Mouse (Mus musculus) heart, embryonic 13.5 days (tissue): ENCODE data around the gene Ralgapa1. TPM values are rescaled to one million over a fixed set of nuclear protein-coding genes. Genes with fewer than 3 reads are reported as not detected.

ENCODE experiments used
- ATAC-seq: fragments of 200-750 bp; cut with Nextera tagmentation; 2 replicates; pipeline ENCODE4 v1.8.0; 2017; ENCODE audit warnings: moderate TSS enrichment; ENCODE audit not compliant: insufficient number of reproducible peaks, low FRiP score, low TSS enrichment; ENCODE audit errors: extremely low read depth
- H3K27ac ChIP-seq: fragments of 300-500 bp; sonication (generic); replicated peaks from 2 replicates; pipeline ENCODE4 v1.5.1; 2015; ENCODE audit warnings: moderate library complexity, mild to moderate bottlenecking, inconsistent platforms
- H3K27me3 ChIP-seq: fragments of 300-500 bp; sonication (generic); replicated peaks from 2 replicates; pipeline ENCODE4 v1.6.1; 2015; ENCODE audit warnings: mild to moderate bottlenecking, inconsistent platforms
- H3K36me3 ChIP-seq: fragments of 300-500 bp; sonication (generic); 2 replicates; pipeline ENCODE4 v1.6.1; 2015; ENCODE audit warnings: mild to moderate bottlenecking, inconsistent platforms
- H3K4me1 ChIP-seq: fragments of 300-500 bp; sonication (generic); 2 replicates; pipeline ENCODE4 v1.6.1; 2015; ENCODE audit warnings: inconsistent platforms
- H3K4me2 ChIP-seq: fragments of 300-500 bp; sonication (generic); 2 replicates; pipeline ENCODE4 v1.6.1; 2015; ENCODE audit warnings: inconsistent platforms, mild to moderate bottlenecking, moderate library complexity
- H3K4me3 ChIP-seq: fragments of 300-500 bp; sonication (generic); 2 replicates; pipeline ENCODE4 v1.5.1; 2015; ENCODE audit warnings: moderate library complexity, mild to moderate bottlenecking, inconsistent platforms
- H3K9ac ChIP-seq: fragments of 300-500 bp; sonication (generic); 2 replicates; pipeline ENCODE4 v1.6.1; 2015; ENCODE audit warnings: inconsistent platforms, mild to moderate bottlenecking, moderate library complexity
- H3K9me3 ChIP-seq: fragments of 300-500 bp; sonication (generic); 2 replicates; pipeline ENCODE4 v1.6.1; 2016; ENCODE audit warnings: inconsistent platforms
- WGBS: fragments of 180-500 bp; shearing (Covaris S2); methylation state at CpG from one replicate; pipeline ENCODE4 v1.1.7; 2015; ENCODE audit warnings: mixed read lengths; 5-methylcytosine and 5-hydroxymethylcytosine counted together
- polyA plus RNA-seq: library from polyadenylated mRNA; unstranded; fragments of >200 nt; fragmentation: Nextera tagmentation; extraction: Ambion mirVana; gene quantifications from 2 replicates; pipeline ENCODE4 v1.2.1, GENCODE M21; 2015

The Ralgapa1 gene
- polyA plus RNA-seq: 12.3 and 13.0 TPM in 2 replicates

DNA sequence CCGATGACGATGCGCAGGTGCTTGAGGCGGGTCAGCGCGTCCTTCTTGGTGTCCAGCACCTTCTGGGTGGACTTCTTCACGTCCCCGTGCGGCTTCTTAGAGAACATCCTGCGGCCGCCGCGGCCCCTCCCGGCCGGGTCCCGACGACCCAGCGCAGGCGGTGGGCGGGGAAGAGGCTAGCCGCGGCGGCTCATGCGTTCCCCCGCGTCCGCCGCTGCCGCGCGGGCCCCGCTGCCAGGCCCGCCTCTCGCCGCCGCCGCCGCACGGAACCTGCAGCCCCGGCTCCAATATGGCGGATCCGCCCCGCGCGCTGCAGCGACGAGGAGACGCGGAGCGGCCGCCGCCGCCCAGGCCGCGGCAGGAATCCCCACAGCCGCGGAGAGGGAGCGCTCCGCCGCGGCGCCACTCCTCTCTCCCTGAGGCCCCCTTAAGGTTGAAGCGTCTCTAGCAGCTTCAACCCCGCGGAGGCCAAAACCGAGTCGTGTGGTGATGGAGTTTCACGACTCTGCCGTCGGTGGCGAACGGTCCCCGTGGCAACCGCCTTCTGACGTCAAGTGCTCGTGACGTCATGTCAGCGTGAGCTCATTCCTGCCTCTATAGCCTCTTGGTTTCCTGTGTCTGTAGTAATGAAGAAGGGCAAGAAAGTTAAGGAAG, at the start of gene Ralgapa1:
Ralgapa1 (minus strand) TSS at position 507 of the 654 bp plus-strand sequence.
- Histone ChIP-seq H3K4me3 (peak within 1 kb of the TSS; percentile 95), H3K27ac (peak within 1 kb of the TSS; percentile 98), H3K9ac (peak within 1 kb of the TSS; percentile 95), H3K4me2 (peak within 1 kb of the TSS; percentile 80), H3K4me1 (peaks cover 22% of the 10 kb centered on the region), H3K36me3 (no peaks in the 10 kb centered on the region), H3K27me3 (no peaks in the 10 kb centered on the region), H3K9me3 (no peaks in the 10 kb centered on the region)
- WGBS: under 1% methylated on average over 76 of the region's 78 CpGs
- peak; percentile 85 for ATAC-seq

DNA sequence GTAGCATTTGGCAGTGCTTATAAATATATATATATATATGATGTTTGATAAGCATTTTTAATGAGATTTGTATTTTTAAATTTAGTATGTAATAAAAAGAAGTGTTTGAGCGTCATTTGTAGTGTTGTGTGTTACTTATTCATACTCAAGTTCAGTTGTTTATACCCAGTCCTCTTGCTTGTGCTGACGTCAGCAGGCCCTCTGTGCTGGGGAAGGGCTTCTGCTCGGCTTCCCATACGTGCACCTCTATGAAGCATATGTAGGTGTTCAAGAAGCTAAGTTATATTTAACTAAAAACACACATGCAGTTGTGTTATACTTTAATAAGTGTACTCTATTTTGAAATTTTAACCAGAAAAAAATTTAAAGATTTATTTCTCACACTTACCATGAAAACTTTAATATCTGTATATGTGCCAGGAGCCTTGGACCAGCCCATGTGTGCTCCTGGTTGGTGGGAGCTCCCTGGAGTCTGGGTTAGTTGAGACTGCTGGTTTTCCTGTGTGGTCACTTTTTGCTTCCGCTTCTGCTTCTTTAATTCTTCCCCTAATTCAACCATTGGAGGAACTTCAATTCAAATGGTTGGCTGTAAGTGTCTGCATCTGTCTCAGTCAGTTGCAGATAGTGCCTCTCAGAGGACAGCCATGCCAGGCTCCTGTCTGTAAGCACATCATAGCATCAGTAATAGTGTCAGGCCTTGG, 48.8 kb upstream of the Ralgapa1 start:
- Histone ChIP-seq H3K4me1 (no peaks in the 10 kb centered on the region), H3K27ac (no peak overlapping the region), H3K9me3 (peaks cover 10% of the 10 kb centered on the region; the same call in 1 of the 2 replicates), H3K36me3 (peaks cover 73% of the 10 kb centered on the region), H3K9ac (no peak overlapping the region), H3K4me2 (no peak overlapping the region), H3K4me3 (no peak overlapping the region), H3K27me3 (no peaks in the 10 kb centered on the region)
- WGBS: 87% methylated on average over 5 of the region's 5 CpGs
- no peak for ATAC-seq

DNA sequence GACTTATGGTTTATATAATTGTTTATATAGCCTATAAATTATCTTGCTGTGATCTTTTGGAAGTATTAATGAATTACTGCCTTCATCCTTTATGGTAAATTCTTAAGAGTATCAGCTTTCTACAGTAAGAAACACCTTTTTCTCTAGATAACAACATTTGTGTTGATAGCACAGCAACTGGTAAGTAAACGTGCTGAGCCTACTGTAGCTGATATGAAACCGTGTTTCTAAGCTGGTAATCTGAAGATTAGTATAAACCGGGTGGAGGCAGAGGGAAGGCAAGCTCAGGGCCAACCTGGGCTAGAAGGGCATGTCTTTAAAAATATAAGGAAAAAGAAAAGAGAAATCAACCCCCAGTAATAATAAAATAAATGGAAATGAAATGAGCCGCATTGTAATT, 46.8 kb upstream of the Ralgapa1 start:
- no peak overlapping the region for H3K27ac ChIP-seq
- no peak overlapping the region for H3K9ac ChIP-seq
- no peak overlapping the region for H3K4me3 ChIP-seq
- H3K9me3 ChIP-seq: peaks cover 4% of the 10 kb centered on the region; the same call in 1 of the 2 replicates
- H3K27me3 ChIP-seq: no peaks in the 10 kb centered on the region
- no peaks in the 10 kb centered on the region for H3K4me1 ChIP-seq
- peaks cover 84% of the 10 kb centered on the region for H3K36me3 ChIP-seq
- WGBS: 77% methylated on average over 4 of the region's 4 CpGs
- no peak for ATAC-seq
- H3K4me2 ChIP-seq: no peak overlapping the region

DNA sequence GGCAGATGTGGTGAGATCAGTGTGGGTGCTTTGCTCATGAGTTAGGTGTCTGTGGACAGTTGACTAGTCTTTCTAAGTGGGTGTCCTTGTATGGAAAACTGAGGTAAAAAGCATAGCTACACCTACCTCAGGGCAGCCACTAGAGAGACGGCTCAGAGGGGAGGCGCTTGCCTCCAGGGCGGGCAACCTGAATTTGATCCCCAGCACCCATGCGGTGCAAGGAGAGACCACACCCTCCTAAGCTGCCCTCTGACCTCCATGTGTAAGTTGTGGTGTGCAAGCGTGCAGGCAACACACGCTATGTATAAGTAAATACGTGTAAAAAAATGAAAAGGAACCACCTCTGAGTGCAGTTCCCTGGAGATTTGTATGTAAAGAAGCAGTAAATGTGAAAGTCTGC, 39.7 kb upstream of the Ralgapa1 start:
- Histone ChIP-seq H3K27ac (no peak overlapping the region), H3K4me3 (no peak overlapping the region), H3K36me3 (peaks cover 80% of the 10 kb centered on the region), H3K9me3 (peaks cover 12% of the 10 kb centered on the region), H3K4me1 (no peaks in the 10 kb centered on the region), H3K9ac (no peak overlapping the region), H3K27me3 (no peaks in the 10 kb centered on the region), H3K4me2 (no peak overlapping the region)
- no peak for ATAC-seq
- 88% methylated on average over 7 of the region's 7 CpGs for WGBS

DNA sequence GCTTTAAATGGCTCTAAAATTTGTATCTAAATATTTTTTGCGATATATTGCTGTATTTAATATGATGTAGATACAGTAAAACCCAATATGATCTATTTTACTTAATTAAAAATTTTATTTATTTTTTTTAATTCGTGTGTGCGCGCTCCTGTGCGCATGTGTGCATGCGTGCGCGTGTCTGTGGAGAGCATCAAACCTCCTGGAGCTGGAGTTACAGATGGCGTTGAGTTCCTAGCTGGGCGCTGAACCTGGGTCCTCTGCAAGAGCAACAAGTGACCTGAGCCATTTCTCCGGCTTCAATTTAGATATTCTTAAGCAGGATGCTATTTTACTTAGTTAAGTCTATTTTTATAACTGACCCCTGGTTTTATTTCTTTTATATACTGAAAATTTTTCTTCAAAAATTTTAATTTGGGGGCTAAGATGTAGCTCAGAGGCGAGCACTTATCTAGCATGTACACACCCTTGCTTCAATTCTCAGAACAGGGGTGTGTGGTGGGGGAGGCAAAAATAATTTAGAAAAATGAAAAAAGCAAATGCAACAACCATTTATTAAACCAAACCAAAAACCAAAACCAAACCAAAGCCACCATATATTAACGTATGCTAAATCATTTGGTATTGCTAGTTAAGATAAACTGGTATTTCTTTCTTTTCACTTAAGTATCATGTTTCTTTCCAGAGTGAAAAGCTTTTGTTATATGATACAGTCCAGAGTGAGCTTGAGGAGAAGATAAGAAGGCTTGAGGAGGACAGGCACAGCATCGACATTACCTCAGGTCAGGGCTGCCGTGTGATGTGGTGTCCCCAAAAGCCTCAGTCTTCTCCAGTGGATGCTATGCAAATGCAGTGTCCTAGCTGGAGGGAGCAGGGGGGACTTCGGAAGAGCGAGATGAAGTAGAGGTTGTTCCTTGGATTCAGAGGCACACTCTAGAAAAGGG, 38.7 kb upstream of the Ralgapa1 start:
- WGBS: 83% methylated on average over 17 of the region's 17 CpGs
- Histone ChIP-seq H3K4me2 (no peak overlapping the region), H3K9me3 (peaks cover 14% of the 10 kb centered on the region), H3K9ac (no peak overlapping the region), H3K36me3 (peaks cover 80% of the 10 kb centered on the region), H3K4me3 (no peak overlapping the region), H3K27ac (no peak overlapping the region), H3K4me1 (no peaks in the 10 kb centered on the region), H3K27me3 (no peaks in the 10 kb centered on the region)
- no peak for ATAC-seq

DNA sequence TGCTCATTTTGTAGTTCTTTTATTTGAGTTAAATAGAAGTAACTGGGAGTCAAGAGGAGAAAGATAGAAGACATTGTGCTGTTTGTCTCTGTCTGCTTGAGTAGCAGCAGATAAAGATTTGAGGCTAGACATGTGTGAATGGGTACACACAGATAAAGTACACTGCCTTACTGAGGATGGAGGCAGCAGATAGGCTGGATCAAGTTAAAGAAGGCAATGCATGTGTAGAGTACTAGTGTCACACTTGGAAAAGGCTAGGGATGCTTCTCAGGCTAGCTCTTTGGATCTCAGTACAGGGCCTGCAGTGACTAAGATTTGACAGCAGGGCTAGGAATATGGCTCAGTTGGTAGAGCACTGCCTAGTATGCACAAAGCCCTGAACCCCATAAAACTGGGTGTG, 29.7 kb upstream of the Ralgapa1 start:
- peaks cover 59% of the 10 kb centered on the region for H3K36me3 ChIP-seq
- H3K4me3 ChIP-seq: no peak overlapping the region
- no peaks in the 10 kb centered on the region for H3K4me1 ChIP-seq
- no peaks in the 10 kb centered on the region for H3K27me3 ChIP-seq
- no peak overlapping the region for H3K4me2 ChIP-seq
- no peak overlapping the region for H3K27ac ChIP-seq
- no peak for ATAC-seq
- no peak overlapping the region for H3K9ac ChIP-seq
- peaks cover 2% of the 10 kb centered on the region; the same call in 1 of the 2 replicates for H3K9me3 ChIP-seq

DNA sequence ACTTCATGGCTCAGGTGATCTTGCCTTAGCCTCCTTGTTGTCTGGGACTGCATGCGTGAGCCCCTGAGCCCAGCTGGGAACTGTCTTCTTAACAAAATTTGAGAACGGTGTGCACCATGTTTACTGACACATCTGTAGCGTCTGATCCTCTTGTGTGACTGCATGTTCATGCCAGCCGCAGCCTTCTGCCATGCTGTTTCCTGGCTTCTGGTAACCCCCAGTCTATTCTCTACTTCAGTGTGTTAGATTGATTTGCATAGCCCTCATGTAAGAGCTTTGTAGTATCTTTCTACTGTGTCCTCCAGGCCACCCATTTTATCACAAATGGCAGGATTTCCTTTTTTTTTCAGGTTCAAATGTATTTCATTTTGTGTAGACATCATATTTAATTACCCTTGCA, 26.9 kb upstream of the Ralgapa1 start:
- Histone ChIP-seq H3K4me2 (no peak overlapping the region), H3K36me3 (peaks cover 62% of the 10 kb centered on the region), H3K9me3 (no peaks in the 10 kb centered on the region), H3K4me1 (no peaks in the 10 kb centered on the region), H3K27me3 (no peaks in the 10 kb centered on the region), H3K4me3 (no peak overlapping the region), H3K27ac (no peak overlapping the region), H3K9ac (no peak overlapping the region)
- 93% methylated on average over 4 of the region's 4 CpGs for WGBS
- ATAC-seq: no peak

DNA sequence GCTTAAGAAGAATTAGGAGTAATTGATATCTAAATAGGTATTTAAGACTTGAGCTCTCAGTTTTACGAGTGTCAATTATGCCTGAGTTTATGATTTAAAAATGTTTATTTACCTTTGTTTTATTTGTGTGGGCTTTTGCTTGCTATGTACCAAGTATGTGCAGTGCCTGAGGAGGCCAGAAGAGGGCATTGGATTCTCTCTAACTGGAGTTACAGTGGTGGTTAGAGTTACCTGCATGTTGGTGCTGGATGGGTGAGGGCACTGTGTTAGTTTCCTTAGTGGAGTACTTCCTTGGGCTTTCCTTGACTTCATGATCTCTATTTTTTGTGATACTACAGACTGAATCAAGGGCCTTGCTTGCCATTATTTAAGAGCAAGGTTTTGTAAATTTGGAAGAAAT, 25.8 kb upstream of the Ralgapa1 start:
- no peak for ATAC-seq
- Histone ChIP-seq H3K4me3 (no peak overlapping the region), H3K4me2 (no peak overlapping the region), H3K27ac (no peak overlapping the region), H3K27me3 (no peaks in the 10 kb centered on the region), H3K36me3 (peaks cover 70% of the 10 kb centered on the region), H3K4me1 (no peaks in the 10 kb centered on the region), H3K9ac (no peak overlapping the region), H3K9me3 (no peaks in the 10 kb centered on the region)
- WGBS: 76% methylated on average over 1 of the region's 1 CpGs

DNA sequence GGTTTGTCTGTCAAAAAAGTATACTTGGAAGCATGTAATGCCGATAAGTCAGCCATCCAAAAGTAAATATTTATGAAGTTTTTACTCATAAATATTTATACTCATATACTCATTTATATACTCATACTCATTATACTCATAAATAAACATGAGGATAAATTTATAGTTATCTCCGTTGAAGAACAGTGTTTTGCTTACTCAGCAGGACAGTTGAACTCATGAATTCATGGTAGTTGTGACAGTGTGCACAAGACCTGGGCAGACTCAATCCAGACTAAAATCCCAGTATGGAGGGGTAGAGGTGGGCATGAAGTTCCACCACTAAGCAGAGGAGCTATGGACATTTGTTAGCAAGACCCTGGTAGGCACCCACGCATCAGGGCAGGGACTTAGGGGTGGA, 16.5 kb upstream of the Ralgapa1 start:
- H3K9me3 ChIP-seq: no peaks in the 10 kb centered on the region
- ATAC-seq: no peak
- peak overlapping the region; percentile 88 for H3K4me3 ChIP-seq
- peaks cover 18% of the 10 kb centered on the region for H3K36me3 ChIP-seq
- no peaks in the 10 kb centered on the region for H3K27me3 ChIP-seq
- H3K4me2 ChIP-seq: peak overlapping the region; percentile 83
- no peak overlapping the region for H3K27ac ChIP-seq
- H3K9ac ChIP-seq: peak overlapping the region; percentile 91; the same call in 1 of the 2 replicates
- H3K4me1 ChIP-seq: peaks cover 15% of the 10 kb centered on the region
- WGBS: 81% methylated on average over 3 of the region's 3 CpGs

DNA sequence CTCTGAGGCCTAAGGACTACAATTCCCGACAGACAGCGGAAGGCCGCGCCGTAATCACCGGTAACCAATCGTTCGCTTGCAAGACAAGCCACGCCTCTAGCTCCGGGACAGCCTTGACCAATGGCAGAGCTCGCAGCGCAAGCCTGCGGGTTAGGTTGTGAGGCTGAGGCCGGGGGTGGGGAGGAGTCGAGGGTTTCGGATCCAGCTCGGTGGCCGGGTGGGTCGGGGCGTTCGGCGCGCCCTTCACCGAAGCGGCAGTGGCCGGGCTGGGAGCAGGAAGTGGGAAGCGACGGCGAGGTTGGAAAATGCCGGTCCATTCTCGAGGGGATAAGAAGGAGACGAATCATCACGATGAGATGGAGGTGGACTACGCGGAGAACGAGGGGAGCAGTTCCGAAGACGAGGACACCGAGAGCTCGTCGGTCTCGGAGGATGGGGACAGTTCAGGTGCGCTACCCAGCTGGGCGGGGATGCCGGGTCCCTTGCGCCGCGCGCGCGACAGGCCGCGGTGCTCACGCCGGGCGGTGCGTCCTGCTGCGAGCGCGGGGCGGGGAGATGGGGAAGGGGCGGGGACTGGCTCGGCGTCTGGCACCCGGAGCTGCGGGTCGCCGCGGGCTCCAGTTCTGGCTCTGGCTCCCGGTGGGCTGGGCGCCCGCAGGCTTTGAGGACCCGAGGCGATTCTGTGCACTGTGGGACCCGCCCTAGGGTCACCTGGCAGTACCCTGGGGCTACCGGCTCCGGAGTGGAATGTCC, 15.4 kb upstream of the Ralgapa1 start, which contains the start of gene Brms1l:
Brms1l (plus strand) TSS at position 126 of the 753 bp plus-strand sequence.
- no peaks in the 10 kb centered on the region for H3K27me3 ChIP-seq
- H3K27ac ChIP-seq: peak within 1 kb of the TSS; percentile 94
- H3K9ac ChIP-seq: peak within 1 kb of the TSS; percentile 91
- peak; percentile 99 for ATAC-seq
- peak within 1 kb of the TSS; percentile 88 for H3K4me3 ChIP-seq
- peaks cover 7% of the 10 kb centered on the region for H3K36me3 ChIP-seq
- peaks cover 15% of the 10 kb centered on the region for H3K4me1 ChIP-seq
- WGBS: under 1% methylated on average over 77 of the region's 77 CpGs
- peak within 1 kb of the TSS; percentile 83 for H3K4me2 ChIP-seq
- H3K9me3 ChIP-seq: no peaks in the 10 kb centered on the region
